Mouse (Mus musculus): ENCODE results near the gene Fam13a. TPM values are rescaled to one million over a fixed set of nuclear protein-coding genes. Genes with fewer than 3 reads are reported as not detected.

The Fam13a gene
- polyA plus RNA-seq, 1 experiment, result 1.6 TPM

GRCm38 (mm10) chr6:58907336-58907735 lies 117.0 kb downstream of the Fam13a start:
- Histone ChIP-seq H3K4me1 (ENCODE audit: control insufficient read depth, insufficient read depth, low read length) (no peaks in the 10 kb centered on the region; the same call in 1 of the 2 replicates), H3K27ac (ENCODE audit: control insufficient read depth, insufficient read depth, low read depth, low read length, poor library complexity) (no peak overlapping the region), H3K4me3 (replicated peaks; ENCODE audit: control insufficient read depth, low read depth, low read length) (no peak overlapping the region)
- WGBS, result 91% methylated on average over 8 of the region's 8 CpGs
- TF ChIP-seq CTCF (IDR thresholded peaks at IDR 0.05; ENCODE audit: control insufficient read depth, insufficient read depth, low read length) (no peak), POLR2A (IDR thresholded peaks at IDR 0.05; ENCODE audit: borderline replicate concordance, control insufficient read depth, low read depth, low read length) (no peak)

- no peak within 1 kb of the TSS for H3K27ac ChIP-seq (ENCODE audit: control insufficient read depth, insufficient read depth, low read depth, low read length, poor library complexity)
- 65% methylated on average over 34 of the region's 34 CpGs for WGBS
- TF ChIP-seq CTCF (IDR thresholded peaks at IDR 0.05; ENCODE audit: control insufficient read depth, insufficient read depth, low read length) (no peak), POLR2A (IDR thresholded peaks at IDR 0.05; ENCODE audit: borderline replicate concordance, control insufficient read depth, low read depth, low read length) (no peak)
- H3K4me1 ChIP-seq (ENCODE audit: control insufficient read depth, insufficient read depth, low read length), result no peaks in the 10 kb centered on the region; the same call in 1 of the 2 replicates
- H3K4me3 ChIP-seq (replicated peaks; ENCODE audit: control insufficient read depth, low read depth, low read length), result no peak within 1 kb of the TSS
These were observed 117.5 kb downstream of the Fam13a start, which contains the start of gene Nap1l5 for GRCm38 (mm10) chr6:58906852-58907261. Nap1l5 (minus strand) TSS chr6:58907076.

- H3K4me1 ChIP-seq (ENCODE audit: control insufficient read depth, insufficient read depth, low read length), result no peaks in the 10 kb centered on the region; the same call in 1 of the 2 replicates
- H3K27ac ChIP-seq (ENCODE audit: control insufficient read depth, insufficient read depth, low read depth, low read length, poor library complexity), result no peak overlapping the region
- H3K4me3 ChIP-seq (replicated peaks; ENCODE audit: control insufficient read depth, low read depth, low read length), result no peak overlapping the region
- TF ChIP-seq POLR2A (IDR thresholded peaks at IDR 0.05; ENCODE audit: borderline replicate concordance, control insufficient read depth, low read depth, low read length) (no peak), CTCF (IDR thresholded peaks at IDR 0.05; ENCODE audit: control insufficient read depth, insufficient read depth, low read length) (no peak)
- 80% methylated on average over 3 of the region's 3 CpGs for WGBS
These were observed 119.8 kb downstream of the Fam13a start for GRCm38 (mm10) chr6:58904551-58904950.

DNA sequence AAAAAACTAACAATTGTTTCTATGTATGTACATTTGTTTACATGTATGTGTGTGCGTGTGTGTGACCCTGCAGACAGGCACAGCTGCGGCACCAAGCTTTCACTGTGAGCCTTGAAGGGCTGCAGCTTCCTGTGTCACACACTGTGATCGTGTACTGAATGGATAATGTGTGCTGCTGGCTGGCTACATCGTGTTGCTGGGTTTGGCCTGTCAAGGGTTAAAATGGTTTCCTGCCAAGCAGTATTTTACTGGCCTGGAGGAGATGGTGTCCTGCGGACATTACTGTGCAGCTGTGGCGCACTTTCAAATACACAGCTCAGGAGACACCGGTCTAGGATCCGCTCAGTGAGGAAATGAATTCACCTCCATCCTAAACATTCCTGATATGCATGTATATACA lies 121.2 kb downstream of the Fam13a start:
- Histone ChIP-seq H3K4me1 (ENCODE audit: control insufficient read depth, insufficient read depth, low read length) (no peaks in the 10 kb centered on the region; the same call in 1 of the 2 replicates), H3K27ac (ENCODE audit: control insufficient read depth, insufficient read depth, low read depth, low read length, poor library complexity) (no peak overlapping the region), H3K4me3 (replicated peaks; ENCODE audit: control insufficient read depth, low read depth, low read length) (no peak overlapping the region)
- 68% methylated on average over 8 of the region's 8 CpGs for WGBS
- no peak for TF ChIP-seq CTCF (IDR thresholded peaks at IDR 0.05; ENCODE audit: control insufficient read depth, insufficient read depth, low read length)
- TF ChIP-seq POLR2A (IDR thresholded peaks at IDR 0.05; ENCODE audit: borderline replicate concordance, control insufficient read depth, low read depth, low read length), result no peak

DNA sequence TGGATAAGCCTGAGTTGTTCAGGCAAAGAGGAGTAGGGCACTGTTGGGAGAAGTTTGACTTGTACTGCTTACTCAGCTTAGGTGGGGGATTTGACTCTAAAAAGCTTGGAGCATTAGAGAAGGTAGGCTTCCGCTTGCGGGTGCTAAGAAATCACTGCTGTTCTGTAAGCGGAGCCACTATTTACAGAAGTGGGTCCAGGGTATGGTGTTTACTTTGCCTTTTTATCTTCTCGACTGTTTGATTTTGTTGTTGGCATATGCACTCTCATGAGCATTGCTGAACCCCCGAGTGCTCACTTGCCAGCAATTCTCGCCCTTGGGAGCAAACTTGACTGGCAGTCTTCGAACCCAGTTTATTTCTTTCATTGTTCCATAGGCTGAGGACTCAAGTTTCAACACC lies 123.8 kb downstream of the Fam13a start:
- no peaks in the 10 kb centered on the region; the same call in 1 of the 2 replicates for H3K4me1 ChIP-seq (ENCODE audit: control insufficient read depth, insufficient read depth, low read length)
- H3K27ac ChIP-seq (ENCODE audit: control insufficient read depth, insufficient read depth, low read depth, low read length, poor library complexity), result no peak overlapping the region
- TF ChIP-seq POLR2A (IDR thresholded peaks at IDR 0.05; ENCODE audit: borderline replicate concordance, control insufficient read depth, low read depth, low read length), result no peak
- no peak for TF ChIP-seq CTCF (IDR thresholded peaks at IDR 0.05; ENCODE audit: control insufficient read depth, insufficient read depth, low read length)
- H3K4me3 ChIP-seq (replicated peaks; ENCODE audit: control insufficient read depth, low read depth, low read length), result no peak overlapping the region
- WGBS, result 83% methylated on average over 7 of the region's 7 CpGs

- Histone ChIP-seq H3K4me3 (replicated peaks; ENCODE audit: control insufficient read depth, low read depth, low read length) (no peak overlapping the region), H3K4me1 (ENCODE audit: control insufficient read depth, insufficient read depth, low read length) (no peaks in the 10 kb centered on the region; the same call in 1 of the 2 replicates), H3K27ac (ENCODE audit: control insufficient read depth, insufficient read depth, low read depth, low read length, poor library complexity) (no peak overlapping the region)
- 77% methylated on average over 3 of the region's 3 CpGs for WGBS
- no peak for TF ChIP-seq POLR2A (IDR thresholded peaks at IDR 0.05; ENCODE audit: borderline replicate concordance, control insufficient read depth, low read depth, low read length)
- no peak for TF ChIP-seq CTCF (IDR thresholded peaks at IDR 0.05; ENCODE audit: control insufficient read depth, insufficient read depth, low read length)
These were observed 125.3 kb downstream of the Fam13a start for GRCm38 (mm10) chr6:58899076-58899475.

DNA sequence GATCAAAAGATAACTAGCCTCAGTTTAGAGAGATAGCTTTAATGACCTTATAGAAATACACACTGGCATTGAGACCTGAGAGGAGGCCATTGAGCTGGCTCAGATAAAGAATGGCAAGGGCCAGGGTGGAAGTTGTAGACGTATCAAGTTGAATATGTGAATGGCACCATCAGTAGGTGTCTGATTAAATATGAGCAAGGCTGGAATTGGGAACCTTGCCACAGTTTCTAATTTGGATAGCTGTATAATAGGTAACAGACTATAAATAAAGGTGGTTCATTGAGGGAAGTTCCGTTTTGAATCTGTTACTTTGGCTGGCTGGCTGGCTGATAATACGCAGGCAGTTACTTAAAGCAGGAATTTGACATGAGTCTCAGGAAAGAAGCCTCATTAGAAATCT lies 127.7 kb downstream of the Fam13a start:
- TF ChIP-seq CTCF (IDR thresholded peaks at IDR 0.05; ENCODE audit: control insufficient read depth, insufficient read depth, low read length), result no peak
- no peak for TF ChIP-seq POLR2A (IDR thresholded peaks at IDR 0.05; ENCODE audit: borderline replicate concordance, control insufficient read depth, low read depth, low read length)
- WGBS, result 84% methylated on average over 3 of the region's 3 CpGs
- Histone ChIP-seq H3K4me3 (replicated peaks; ENCODE audit: control insufficient read depth, low read depth, low read length) (no peak overlapping the region), H3K4me1 (ENCODE audit: control insufficient read depth, insufficient read depth, low read length) (no peaks in the 10 kb centered on the region), H3K27ac (ENCODE audit: control insufficient read depth, insufficient read depth, low read depth, low read length, poor library complexity) (no peak overlapping the region)

DNA sequence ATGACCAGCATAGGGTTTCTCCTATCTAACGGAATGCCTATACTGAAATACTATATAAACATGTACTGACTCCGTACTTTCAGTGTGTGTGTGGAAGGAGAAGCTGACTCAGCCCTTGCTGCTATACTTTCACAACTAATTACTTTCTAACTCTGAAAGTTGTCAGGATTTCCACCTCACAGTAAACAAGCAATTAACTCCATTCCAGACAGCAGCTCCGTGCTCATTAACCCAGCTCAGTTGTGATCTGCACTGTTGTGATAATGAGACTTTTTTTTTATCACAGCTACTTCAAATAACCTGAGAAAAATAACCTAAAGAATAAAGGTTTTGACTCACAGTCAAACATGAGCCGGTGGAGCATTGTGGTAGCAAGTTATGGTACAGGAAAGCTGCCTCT lies 129.4 kb downstream of the Fam13a start:
- H3K27ac ChIP-seq (ENCODE audit: control insufficient read depth, insufficient read depth, low read depth, low read length, poor library complexity), result no peak overlapping the region
- no peaks in the 10 kb centered on the region; the same call in 1 of the 2 replicates for H3K4me1 ChIP-seq (ENCODE audit: control insufficient read depth, insufficient read depth, low read length)
- TF ChIP-seq POLR2A (IDR thresholded peaks at IDR 0.05; ENCODE audit: borderline replicate concordance, control insufficient read depth, low read depth, low read length) (no peak), CTCF (IDR thresholded peaks at IDR 0.05; ENCODE audit: control insufficient read depth, insufficient read depth, low read length) (no peak)
- 88% methylated on average over 4 of the region's 4 CpGs for WGBS
- H3K4me3 ChIP-seq (replicated peaks; ENCODE audit: control insufficient read depth, low read depth, low read length), result no peak overlapping the region

DNA sequence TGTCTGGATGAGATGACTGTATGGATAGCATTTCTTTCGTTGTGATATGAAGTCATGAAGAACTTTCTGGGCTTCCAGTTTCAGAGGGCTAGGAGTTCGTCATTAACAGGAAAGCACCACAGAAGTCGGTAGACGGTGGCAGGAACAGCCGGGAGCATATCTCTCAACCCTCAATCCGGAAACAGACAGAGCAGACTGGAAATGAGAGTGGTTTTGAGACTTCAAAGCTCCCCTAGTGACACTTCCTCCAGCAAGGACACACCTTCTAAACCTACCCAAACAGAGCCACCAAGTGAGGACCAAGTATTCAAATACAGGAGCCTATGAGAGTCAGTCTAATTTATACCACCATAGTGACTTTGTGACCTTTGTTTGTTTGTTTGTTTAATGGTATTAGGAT lies 131.0 kb downstream of the Fam13a start:
- 57% methylated on average over 6 of the region's 6 CpGs for WGBS
- no peak overlapping the region for H3K27ac ChIP-seq (ENCODE audit: control insufficient read depth, insufficient read depth, low read depth, low read length, poor library complexity)
- no peak overlapping the region for H3K4me3 ChIP-seq (replicated peaks; ENCODE audit: control insufficient read depth, low read depth, low read length)
- TF ChIP-seq CTCF (IDR thresholded peaks at IDR 0.05; ENCODE audit: control insufficient read depth, insufficient read depth, low read length) (no peak), POLR2A (IDR thresholded peaks at IDR 0.05; ENCODE audit: borderline replicate concordance, control insufficient read depth, low read depth, low read length) (no peak)
- H3K4me1 ChIP-seq (ENCODE audit: control insufficient read depth, insufficient read depth, low read length), result no peaks in the 10 kb centered on the region; the same call in 1 of the 2 replicates

All from bone marrow, adult 2 months (tissue).